Mouse (Mus musculus) layer of hippocampus, postnatal 36 days (tissue): ENCODE measurements around the gene Ms4a1. TPM values are rescaled to one million over a fixed set of nuclear protein-coding genes. Genes with fewer than 3 reads are reported as not detected.

ENCODE experiments used
- total RNA-seq, 2 experiments: library from RNA; stranded (reverse); gene quantifications; 2 replicates each; pipeline ENCODE4 v1.2.3; 2021

Ms4a1 gene
- total RNA-seq, 2 experiments from 2014 or later, result not detected

Other genes with a start within 250 kb of the Ms4a1 start
- not detected for gene Ms4a18, start 248.2 kb downstream of the Ms4a1 start, total RNA-seq
- gene Ms4a8a, start 185.1 kb downstream of the Ms4a1 start, total RNA-seq, result not detected
- gene 1700017D01Rik, start 135.4 kb downstream of the Ms4a1 start, total RNA-seq, result not detected
- not detected for gene 1700025F22Rik, start 100.9 kb downstream of the Ms4a1 start, total RNA-seq
- not detected for gene Ms4a13, start 69.5 kb downstream of the Ms4a1 start, total RNA-seq
- not detected for gene Ms4a12, start 33.8 kb downstream of the Ms4a1 start, total RNA-seq
- gene Ms4a5, start 17.6 kb upstream of the Ms4a1 start, total RNA-seq, result not detected
- gene Ms4a14, start 48.2 kb upstream of the Ms4a1 start, total RNA-seq, result not detected
- gene Ms4a7, start 69.9 kb upstream of the Ms4a1 start, total RNA-seq, result under 1 TPM; 0.30 to 0.35 TPM
- gene Ms4a4a, start 109.3 kb upstream of the Ms4a1 start, total RNA-seq, result under 1 TPM; 0.57 to 0.78 TPM
- not detected for gene Ms4a4c, start 138.5 kb upstream of the Ms4a1 start, total RNA-seq
- not detected for gene Ms4a4b, start 177.3 kb upstream of the Ms4a1 start, total RNA-seq
- 1 to 10 TPM; 1.2 to 2.3 TPM for gene Ms4a6c, start 203.1 kb upstream of the Ms4a1 start, total RNA-seq
- under 1 TPM; 0.30 to 0.57 TPM for gene Gm8369, start 219.7 kb upstream of the Ms4a1 start, total RNA-seq